Mouse (Mus musculus) kidney, adult 2 months (tissue): ENCODE measurements around the gene Snrpa1. TPM values are rescaled to one million over a fixed set of nuclear protein-coding genes. Genes with fewer than 3 reads are reported as not detected.
A peak's percentile ranks its signal among the peaks of the same experiment; 100 is the strongest.

Source experiments
- DNase-seq: peaks from one replicate; pipeline ENCODE4 v3.0.0; 2021
- H3K27ac ChIP-seq: fragments of 200-500 bp; 2 replicates; pipeline ENCODE4 v1.5.1; 2012; ENCODE audit warnings: low read depth, low read length, control low read depth, inconsistent platforms; ENCODE audit not compliant: insufficient read depth
- H3K27me3 ChIP-seq: fragments of 200-500 bp; replicated peaks from 2 replicates; pipeline ENCODE4 v1.6.1; 2012; ENCODE audit warnings: mild to moderate bottlenecking, moderate library complexity, low read length, inconsistent platforms; ENCODE audit not compliant: control insufficient read depth, insufficient read depth
- H3K36me3 ChIP-seq: fragments of 200-500 bp; 2 replicates; pipeline ENCODE4 v1.6.1; 2012; ENCODE audit warnings: mild to moderate bottlenecking, moderate library complexity, low read length, inconsistent platforms; ENCODE audit not compliant: control insufficient read depth, insufficient read depth
- H3K4me1 ChIP-seq: fragments of 200-500 bp; 2 replicates; pipeline ENCODE4 v1.6.1; 2011; ENCODE audit warnings: low read length; ENCODE audit not compliant: control insufficient read depth, insufficient read depth
- H3K4me3 ChIP-seq: fragments of 200-500 bp; 2 replicates; pipeline ENCODE4 v1.5.1; 2011; ENCODE audit warnings: mild to moderate bottlenecking, low read depth, low read length, control low read depth; ENCODE audit not compliant: insufficient read depth
- CTCF ChIP-seq: fragments of 200-500 bp; conservative IDR thresholded peaks from 2 replicates; pipeline ENCODE4 v1.5.1; 2011; ENCODE audit warnings: low read depth, mild to moderate bottlenecking, control low read depth, low read length, moderate library complexity, mixed read lengths; ENCODE audit not compliant: insufficient read depth, insufficient read length
- POLR2A ChIP-seq: fragments of 200-500 bp; IDR thresholded peaks from one replicate; pipeline ENCODE4 v1.6.1; 2011; ENCODE audit warnings: low read depth, low read length, control low read depth
- WGBS: fragments of 180-500 bp; shearing (Covaris S2); methylation state at CpG from one replicate; pipeline ENCODE4 v1.1.7; 2018; 5-methylcytosine and 5-hydroxymethylcytosine counted together
- polyA plus RNA-seq: library from polyadenylated mRNA; depleted of rRNA; stranded (reverse); fragments of >200 nt; gene quantifications from 2 replicates; pipeline ENCODE4 v1.2.3, GENCODE M21; 2012; rRNA removed

The Snrpa1 gene
- polyA plus RNA-seq, result 7.6 and 10.9 TPM in 2 replicates

DNA sequence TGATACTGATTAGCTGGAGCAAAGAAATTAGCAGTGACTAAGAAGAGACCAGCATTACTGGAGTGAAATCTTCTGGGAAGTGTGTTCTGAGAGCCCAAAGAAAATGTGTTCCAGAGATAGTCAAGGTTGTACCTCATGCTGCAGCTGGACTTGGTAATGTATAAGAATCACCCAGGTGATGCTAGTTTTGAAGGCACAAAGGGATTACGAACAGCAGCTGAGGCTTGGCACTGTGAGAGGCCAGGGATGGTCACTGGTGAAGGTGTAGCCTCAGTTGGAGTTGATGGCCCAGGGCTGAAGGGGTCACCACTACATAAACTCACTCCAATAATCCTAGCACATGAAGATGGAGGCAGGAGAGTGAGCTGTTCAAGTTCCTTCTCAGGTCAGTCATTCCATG is at the start of gene Snrpa1:
Snrpa1 (plus strand) TSS at position 301 of the 400 bp plus-strand sequence.
- TF ChIP-seq POLR2A (no peak), CTCF (no peak)
- WGBS, result 89% methylated on average over 1 of the region's 1 CpGs
- H3K4me3 ChIP-seq, result peak within 1 kb of the TSS; percentile 77

DNA sequence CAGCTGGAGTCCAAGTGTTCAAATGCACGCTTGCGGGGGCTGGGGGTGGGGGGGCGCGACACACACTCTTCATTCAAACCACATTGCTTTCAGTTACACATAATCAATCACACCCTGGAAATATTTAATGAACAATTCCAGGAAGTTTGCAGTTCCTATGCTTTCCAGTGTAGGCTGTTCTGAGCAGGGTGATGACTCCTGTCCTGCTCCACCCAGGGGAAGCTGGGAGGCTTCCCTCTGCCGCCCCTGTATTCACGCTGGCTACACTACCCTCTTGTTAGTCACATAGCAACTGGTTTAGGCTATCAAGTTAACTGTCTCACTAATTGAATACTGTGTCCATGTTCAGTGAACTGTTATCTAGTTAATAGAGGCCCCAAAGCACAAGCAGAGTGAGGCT is 48.3 kb upstream of the Snrpa1 start:
- no peak for TF ChIP-seq CTCF
- TF ChIP-seq POLR2A, result no peak
- Histone ChIP-seq H3K4me3 (no peak overlapping the region), H3K4me1 (no peaks in the 10 kb centered on the region), H3K27ac (no peak overlapping the region), H3K36me3 (no peaks in the 10 kb centered on the region), H3K27me3 (no peaks in the 10 kb centered on the region)
- WGBS, result 51% methylated on average over 6 of the region's 6 CpGs
- no peak for DNase-seq

More for the DNA sequence above, at the start of gene Snrpa1:
- H3K36me3 ChIP-seq, result no peaks in the 10 kb centered on the region
- peaks cover 10% of the 10 kb centered on the region; the same call in 1 of the 2 replicates for H3K4me1 ChIP-seq
- peak within 1 kb of the TSS; percentile 77; the same call in 1 of the 2 replicates for H3K27ac ChIP-seq
- DNase-seq, result no peak
- no peaks in the 10 kb centered on the region for H3K27me3 ChIP-seq

DNA sequence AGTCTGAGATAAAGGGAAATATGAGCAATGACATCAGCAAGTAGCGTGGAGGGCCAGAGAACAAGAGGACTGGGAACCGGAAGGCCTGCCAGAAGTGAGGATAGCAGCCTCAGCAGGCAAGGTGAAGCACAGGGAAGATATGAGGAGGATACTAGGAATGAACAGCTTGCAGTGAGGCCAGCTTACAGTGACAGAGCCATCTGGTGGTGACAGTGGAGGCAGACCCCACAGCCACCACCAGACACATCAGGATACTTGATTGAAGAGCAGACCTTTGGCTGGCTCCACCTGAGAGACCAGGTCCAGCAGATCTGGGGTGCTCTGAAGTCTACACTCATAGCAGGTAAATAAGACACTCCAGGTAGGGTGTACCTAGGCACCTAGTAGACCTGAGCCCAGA is 31.1 kb upstream of the Snrpa1 start:
- Histone ChIP-seq H3K36me3 (no peaks in the 10 kb centered on the region), H3K4me1 (no peaks in the 10 kb centered on the region), H3K4me3 (no peak overlapping the region), H3K27ac (no peak overlapping the region), H3K27me3 (no peaks in the 10 kb centered on the region)
- WGBS, result 86% methylated on average over 2 of the region's 2 CpGs
- DNase-seq, result no peak
- TF ChIP-seq POLR2A (no peak), CTCF (peak; percentile 43)

DNA sequence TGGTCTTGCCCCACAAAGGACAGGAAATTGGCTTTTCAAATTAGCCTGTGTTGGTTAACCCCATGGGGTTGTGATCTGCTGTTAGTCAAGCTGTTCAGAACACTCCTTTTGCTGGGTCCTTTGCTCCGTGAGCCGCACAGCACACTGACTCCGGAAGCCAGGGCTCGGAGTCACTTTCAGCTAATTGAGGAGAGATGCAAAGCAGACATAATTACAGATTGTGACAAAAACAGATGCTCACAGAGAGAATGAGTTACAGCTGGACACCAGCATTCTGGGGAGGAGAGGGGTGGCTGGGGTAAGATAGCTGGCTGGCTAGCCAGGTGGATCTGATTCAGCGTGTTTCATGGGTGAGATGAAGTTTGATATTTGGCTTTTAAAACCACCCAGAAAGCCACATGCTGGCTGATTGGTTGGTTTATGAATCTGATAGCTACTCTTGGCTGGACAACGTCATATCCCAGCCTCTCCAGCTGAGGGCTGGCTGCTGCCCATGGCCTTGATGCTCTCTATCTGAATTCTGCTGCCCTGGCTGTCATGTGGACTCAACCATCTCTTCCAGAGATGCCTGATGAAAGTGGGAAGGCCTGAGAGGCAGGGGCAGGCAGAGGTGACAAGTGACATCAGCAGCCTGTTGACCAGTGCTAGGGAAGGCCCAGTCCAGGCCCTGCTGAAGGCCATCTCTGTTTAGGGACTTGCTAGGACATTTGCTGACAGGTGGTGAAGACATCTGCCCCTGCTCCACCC is 29.9 kb upstream of the Snrpa1 start:
- H3K4me1 ChIP-seq, result no peaks in the 10 kb centered on the region
- no peaks in the 10 kb centered on the region for H3K36me3 ChIP-seq
- no peak overlapping the region for H3K4me3 ChIP-seq
- no peak for DNase-seq
- TF ChIP-seq POLR2A (no peak), CTCF (no peak)
- H3K27me3 ChIP-seq, result no peaks in the 10 kb centered on the region
- H3K27ac ChIP-seq, result no peak overlapping the region
- 65% methylated on average over 6 of the region's 6 CpGs for WGBS

DNA sequence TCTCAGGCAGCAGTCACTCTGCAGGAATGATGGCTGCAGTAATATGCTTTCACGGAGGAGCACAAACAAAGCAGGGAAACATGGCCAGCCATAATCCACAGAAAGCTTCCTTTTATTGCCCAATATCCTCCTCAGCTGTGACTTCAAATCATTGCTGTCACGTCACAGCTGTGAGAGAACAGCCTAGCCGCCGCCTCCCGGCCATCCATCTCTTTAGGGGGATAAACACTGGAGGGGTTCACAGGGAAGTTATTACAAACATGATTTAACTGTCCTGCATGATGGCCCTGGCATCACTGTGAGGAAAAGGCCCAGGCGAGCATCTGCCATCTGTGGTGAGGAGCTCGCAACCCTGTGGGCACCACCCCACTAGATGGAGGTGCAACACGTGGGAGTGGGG is 22.0 kb upstream of the Snrpa1 start:
- Histone ChIP-seq H3K27me3 (no peaks in the 10 kb centered on the region), H3K4me3 (no peak overlapping the region), H3K27ac (no peak overlapping the region), H3K36me3 (no peaks in the 10 kb centered on the region), H3K4me1 (no peaks in the 10 kb centered on the region)
- 61% methylated on average over 8 of the region's 8 CpGs for WGBS
- no peak for TF ChIP-seq CTCF
- TF ChIP-seq POLR2A, result no peak
- no peak for DNase-seq

DNA sequence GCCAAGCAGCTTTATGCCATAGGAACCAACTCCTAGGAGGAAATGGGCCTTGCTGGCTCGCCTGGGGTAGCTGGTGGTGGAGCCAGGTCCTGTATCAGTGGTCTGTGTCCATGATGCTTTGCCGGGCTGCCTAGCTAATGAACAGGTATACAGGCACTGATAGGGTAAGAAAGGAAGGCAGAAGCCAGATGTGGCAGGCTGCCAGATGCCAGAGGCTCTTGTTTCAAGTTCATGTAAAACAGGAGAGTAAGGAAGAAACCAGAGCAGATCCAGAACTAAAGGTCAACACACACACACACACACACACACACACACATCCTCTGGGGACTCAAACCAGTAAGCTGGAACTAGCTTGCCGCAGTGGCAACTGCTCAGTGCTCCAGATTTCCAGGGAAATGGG is 20.5 kb upstream of the Snrpa1 start:
- Histone ChIP-seq H3K27ac (no peak overlapping the region), H3K4me3 (no peak overlapping the region), H3K36me3 (no peaks in the 10 kb centered on the region), H3K27me3 (no peaks in the 10 kb centered on the region), H3K4me1 (no peaks in the 10 kb centered on the region)
- TF ChIP-seq CTCF (no peak), POLR2A (no peak)
- no peak for DNase-seq
- WGBS, result 53% methylated on average over 3 of the region's 3 CpGs

DNA sequence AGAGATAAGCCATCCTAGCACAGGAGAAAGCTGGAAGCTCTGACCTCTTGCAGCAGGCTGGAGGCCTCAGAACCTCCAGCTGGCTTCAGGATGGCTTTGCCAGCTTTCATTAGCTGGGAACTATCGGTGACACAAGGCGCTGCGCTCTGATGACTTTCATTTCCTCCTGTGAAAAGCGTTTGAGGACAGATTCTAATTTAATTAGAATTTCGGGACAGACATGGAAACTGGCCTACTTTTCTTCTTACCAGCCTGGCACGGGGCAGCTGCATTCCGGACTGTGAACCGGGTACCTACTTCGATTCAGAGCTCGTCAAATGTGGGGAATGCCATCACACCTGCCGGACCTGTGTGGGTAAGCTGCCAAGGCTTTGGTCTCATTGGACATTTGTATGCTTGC is 20.1 kb upstream of the Snrpa1 start:
- Histone ChIP-seq H3K36me3 (no peaks in the 10 kb centered on the region), H3K27me3 (no peaks in the 10 kb centered on the region), H3K4me1 (no peaks in the 10 kb centered on the region), H3K4me3 (no peak overlapping the region), H3K27ac (no peak overlapping the region)
- no peak for TF ChIP-seq POLR2A
- no peak for TF ChIP-seq CTCF
- 42% methylated on average over 11 of the region's 11 CpGs for WGBS
- no peak for DNase-seq
